Mouse (Mus musculus) limb, embryonic 13.5 days (tissue): Measurements from ENCODE around the gene Fam107b. TPM values are rescaled to one million over a fixed set of nuclear protein-coding genes. Genes with fewer than 3 reads are reported as not detected.

Experiments
- polyA plus RNA-seq: library from polyadenylated mRNA; unstranded; fragments of >200 nt; fragmentation: Nextera tagmentation; extraction: Ambion mirVana; gene quantifications from 2 replicates; pipeline ENCODE4 v1.2.1, GENCODE M21; 2015

Gene Fam107b
- polyA plus RNA-seq, 1 experiment from 2014 or later: 34.9 TPM

Other genes starting within 250 kb of the Fam107b start
- 19.3 and 19.7 TPM in 2 replicates for gene Rpp38, start 237.8 kb upstream of the Fam107b start, polyA plus RNA-seq
- gene Acbd7, start 234.3 kb upstream of the Fam107b start, polyA plus RNA-seq: 0.31 and 0.54 TPM in 2 replicates
- 0.11 and 0.15 TPM in 2 replicates for gene Olah, start 173.3 kb upstream of the Fam107b start, polyA plus RNA-seq
- gene Meig1, start 147.8 kb upstream of the Fam107b start, polyA plus RNA-seq: not detected in 2 replicates
- 7.7 TPM in 2 replicates for gene Dclre1c, start 146.4 kb upstream of the Fam107b start, polyA plus RNA-seq
- 20.8 and 22.3 TPM in 2 replicates for gene Suv39h2, start 95.5 kb upstream of the Fam107b start, polyA plus RNA-seq
- gene Gm45902, start 57.7 kb upstream of the Fam107b start, polyA plus RNA-seq: 5.4 and 5.6 TPM in 2 replicates
- gene Hspa14, start 57.7 kb upstream of the Fam107b start, polyA plus RNA-seq: 106 and 109 TPM in 2 replicates
- 0.10 and 0.17 TPM in 2 replicates for gene Cdnf, start 57.5 kb upstream of the Fam107b start, polyA plus RNA-seq